Comparison of ENCODE assay signal across 8 mouse cellular contexts in the genomic region with DNA sequence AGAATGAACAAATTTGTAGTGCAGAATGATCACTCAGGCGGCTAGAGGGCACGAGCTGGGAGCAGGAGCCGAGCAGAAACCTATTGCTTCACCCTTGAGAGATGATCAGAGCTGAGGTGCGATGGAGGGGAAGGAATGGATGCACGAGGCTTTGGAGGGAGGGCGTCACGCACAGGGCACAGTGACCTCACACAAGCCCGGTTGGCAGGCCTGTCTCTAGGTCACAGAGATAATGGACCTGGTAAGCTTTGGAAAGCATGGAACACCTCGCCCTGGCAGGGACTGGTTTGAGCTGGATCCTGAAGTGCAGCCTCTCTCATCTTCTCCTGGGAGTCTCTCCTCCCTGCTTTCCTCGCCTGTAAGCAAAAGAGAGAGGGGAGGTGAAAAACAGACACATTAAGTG.
DNase-seq lines count a peak whose midpoint lies in the region; ATAC-seq lines count a peak whose summit lies in the region.

No protein-coding gene starts in this region.

- H3K36me3 ChIP-seq in heart, embryonic 11.5 days (ENCODE audit: control insufficient read depth, insufficient read depth, low read length), result no peaks in the 10 kb centered on the region
- no peaks in the 10 kb centered on the region for H3K36me3 ChIP-seq in forebrain, embryonic 13.5 days (ENCODE audit: poor library complexity, severe bottlenecking)
- no peaks in the 10 kb centered on the region for H3K36me3 ChIP-seq in kidney, embryonic 15.5 days

- peaks cover 27% of the 10 kb centered on the region for H3K4me1 ChIP-seq in heart, embryonic 11.5 days (ENCODE audit: control insufficient read depth, insufficient read depth, low read length)
- H3K4me1 ChIP-seq in forebrain, embryonic 13.5 days, result peaks cover 22% of the 10 kb centered on the region
- peaks cover 32% of the 10 kb centered on the region for H3K4me1 ChIP-seq in kidney, embryonic 15.5 days

- peak; percentile 57 to 60 for DNase-seq in heart, adult 18-20 months
- peak; percentile 70 for DNase-seq in retina, embryonic 14.5 days (ENCODE audit: low spot score)
- DNase-seq in lung, postnatal 14 days, result no peak
- no peak for DNase-seq in spleen, postnatal 4 days (ENCODE audit: low spot score in 2 of 2)
- no peak for DNase-seq in frontal cortex, postnatal 36 days (ENCODE audit: low spot score in 2 of 2)

- no peaks in the 10 kb centered on the region for H3K9me3 ChIP-seq in heart, embryonic 11.5 days (replicated peaks; ENCODE audit: control insufficient read depth, low read length)
- no peaks in the 10 kb centered on the region for H3K9me3 ChIP-seq in forebrain, embryonic 13.5 days (replicated peaks)
- H3K9me3 ChIP-seq in kidney, embryonic 15.5 days (replicated peaks), result no peaks in the 10 kb centered on the region

- no peak overlapping the region for H3K4me2 ChIP-seq in heart, embryonic 11.5 days
- H3K4me2 ChIP-seq in forebrain, embryonic 13.5 days, result no peak overlapping the region
- H3K4me2 ChIP-seq in kidney, embryonic 15.5 days, result peak overlapping the region; percentile 18

- H3K4me3 ChIP-seq in heart, embryonic 11.5 days (ENCODE audit: low read depth, low read length), result no peak overlapping the region
- H3K4me3 ChIP-seq in forebrain, embryonic 13.5 days, result no peak overlapping the region
- H3K4me3 ChIP-seq in kidney, embryonic 15.5 days (replicated peaks), result no peak overlapping the region

- H3K9ac ChIP-seq in heart, embryonic 11.5 days (ENCODE audit: low read depth, low read length), result no peak overlapping the region
- H3K9ac ChIP-seq in forebrain, embryonic 13.5 days, result no peak overlapping the region
- no peak overlapping the region for H3K9ac ChIP-seq in kidney, embryonic 15.5 days

- no peak overlapping the region; the same call in 1 of the 2 replicates for H3K27ac ChIP-seq in heart, embryonic 11.5 days (ENCODE audit: low read depth, low read length)
- H3K27ac ChIP-seq in forebrain, embryonic 13.5 days, result peak overlapping the region; percentile 78
- H3K27ac ChIP-seq in kidney, embryonic 15.5 days, result peak overlapping the region; percentile 82

- H3K27me3 ChIP-seq in heart, embryonic 11.5 days (ENCODE audit: control insufficient read depth, insufficient read depth, low read length), result no peaks in the 10 kb centered on the region
- H3K27me3 ChIP-seq in forebrain, embryonic 13.5 days, result 0 out of 2 replicates have a peak, but pooled peaks cover 5% of the 10 kb centered on the region
- H3K27me3 ChIP-seq in kidney, embryonic 15.5 days, result no peaks in the 10 kb centered on the region

- WGBS in heart, embryonic 11.5 days (ENCODE audit: insufficient replicate concordance), result 50% methylated on average over 10 of the region's 10 CpGs
- WGBS in forebrain, embryonic 13.5 days, result 39% methylated on average over 10 of the region's 10 CpGs
- WGBS in kidney, embryonic 15.5 days, result 36% methylated on average over 10 of the region's 10 CpGs

- no peak for ATAC-seq in heart, embryonic 11.5 days (replicated peaks; ENCODE audit: insufficient number of reproducible peaks, low FRiP score, low TSS enrichment)
- ATAC-seq in forebrain, embryonic 13.5 days, result peak; percentile 41
- ATAC-seq in kidney, embryonic 15.5 days (replicated peaks; ENCODE audit: low FRiP score), result peak; percentile 37; the same call in 1 of the 2 replicates

Comparison
In these comparisons a context has a peak if more than half of its experiments do, and no peak if none do; other contexts are left out.
1. DNase-seq: peak in heart, adult 18-20 months (2 of 2) and retina, embryonic 14.5 days (single experiment); none in lung, postnatal 14 days (single experiment), spleen, postnatal 4 days (0 of 2) and frontal cortex, postnatal 36 days (0 of 2).